Mouse (Mus musculus): ENCODE measurements at regions not wholly inside any gene's neighbourhood (a gene's known extent, or its start where the extent isn't known, plus 50 kb on each side); places are given as distances from the start of the nearest gene placed in this dataset.
"Not testable (repeated sequence)": the region's sequence is repeated elsewhere in the genome, so short reads cannot be mapped to it uniquely, and the experiment has no call there.

GRCm38 (mm10) chr7:116680523-116680922 lies 176.4 kb downstream of the Nucb2 start:
- CTCF ChIA-PET, result no interaction called here

- CTCF ChIA-PET, result no interaction called here
Measured at GRCm38 (mm10) chr7:116681268-116681667, 177.1 kb downstream of the Nucb2 start.

- CTCF ChIA-PET, result no interaction called here
Measured at GRCm38 (mm10) chr7:116700409-116700808, 196.2 kb downstream of the Nucb2 start.

GRCm38 (mm10) chr7:116701466-116702342 lies 197.5 kb downstream of the Nucb2 start:
- CTCF ChIA-PET, result no interaction called here

GRCm38 (mm10) chr7:116702596-116702995 lies 198.4 kb downstream of the Nucb2 start:
- CTCF ChIA-PET, result interaction anchor here (0.6 kb wide), 1 partner anchor 498 kb away, joined by 3 read pairs; no protein-coding TSS in a partner anchor

GRCm38 (mm10) chr7:116711541-116711940 lies 207.4 kb downstream of the Nucb2 start:
- CTCF ChIA-PET, result no interaction called here

- CTCF ChIA-PET, result no interaction called here
Measured at GRCm38 (mm10) chr7:116713200-116713599, 209.0 kb downstream of the Nucb2 start.

- CTCF ChIA-PET, result no interaction called here
Measured at GRCm38 (mm10) chr7:116715234-116716046, 211.3 kb downstream of the Nucb2 start.

- CTCF ChIA-PET, result no interaction called here
Measured at GRCm38 (mm10) chr7:116728379-116728778, 224.2 kb downstream of the Nucb2 start.

- CTCF ChIA-PET, result no interaction called here
Measured at GRCm38 (mm10) chr7:116729795-116730194, 225.6 kb downstream of the Nucb2 start.

- CTCF ChIA-PET, result no interaction called here
Measured at GRCm38 (mm10) chr7:116735676-116736075, 231.5 kb downstream of the Nucb2 start.

- CTCF ChIA-PET, result no interaction called here
Measured at GRCm38 (mm10) chr7:116736333-116736732, 232.2 kb downstream of the Nucb2 start.

- CTCF ChIA-PET, result no interaction called here
Measured at GRCm38 (mm10) chr7:116738009-116738408, 233.8 kb downstream of the Nucb2 start.

- CTCF ChIA-PET, result no interaction called here
Measured at GRCm38 (mm10) chr7:116754556-116754955, 250.4 kb downstream of the Nucb2 start.

- CTCF ChIA-PET, result not testable (repeated sequence)
Measured at GRCm38 (mm10) chr7:116792181-116792580, 288.0 kb downstream of the Nucb2 start.

GRCm38 (mm10) chr7:116808475-116808874 lies 304.3 kb downstream of the Nucb2 start:
- CTCF ChIA-PET, result no interaction called here

- CTCF ChIA-PET, result no interaction called here
Measured at GRCm38 (mm10) chr7:116816494-116816893, 312.3 kb downstream of the Nucb2 start.

GRCm38 (mm10) chr7:116817991-116818390 lies 313.8 kb downstream of the Nucb2 start:
- CTCF ChIA-PET, result no interaction called here

GRCm38 (mm10) chr7:116820613-116821012 lies 316.4 kb downstream of the Nucb2 start:
- CTCF ChIA-PET, result no interaction called here

GRCm38 (mm10) chr7:116842894-116843293 lies 338.7 kb downstream of the Nucb2 start:
- CTCF ChIA-PET, result no interaction called here

- CTCF ChIA-PET, result no interaction called here
Measured at GRCm38 (mm10) chr7:116847846-116848730, 343.9 kb downstream of the Nucb2 start.

GRCm38 (mm10) chr7:116853351-116853750 lies 349.2 kb downstream of the Nucb2 start:
- CTCF ChIA-PET, result no interaction called here
